Mouse (Mus musculus) thymus, postnatal 0 days (tissue): ENCODE data around the gene D430041D05Rik. TPM values are rescaled to one million over a fixed set of nuclear protein-coding genes. Genes with fewer than 3 reads are reported as not detected.
A peak's percentile ranks its signal among the peaks of the same experiment; 100 is the strongest.

Experiments
- DNase-seq: peaks from one replicate; pipeline ENCODE4 v3.0.0-alpha.2; 2015; ENCODE audit warnings: low spot score
- polyA plus RNA-seq: library from polyadenylated mRNA; unstranded; fragments of >200 nt; fragmentation: Nextera tagmentation; extraction: Ambion mirVana; gene quantifications from 2 replicates; pipeline ENCODE4 v1.2.1, GENCODE M21; 2015

The D430041D05Rik gene
- polyA plus RNA-seq, 1 experiment from 2014 or later: 1.1 TPM

- DNase-seq: no peak
Measured at GRCm38 (mm10) chr2:104198186-104198585, 212.6 kb downstream of the D430041D05Rik start.

- no peak for DNase-seq
Measured at GRCm38 (mm10) chr2:104197281-104197680, 213.5 kb downstream of the D430041D05Rik start.

GRCm38 (mm10) chr2:104192401-104193141, 218.2 kb downstream of the D430041D05Rik start:
- DNase-seq: no peak

- DNase-seq: no peak
Measured at GRCm38 (mm10) chr2:104191723-104192122, 219.1 kb downstream of the D430041D05Rik start.

- no peak for DNase-seq
Measured at GRCm38 (mm10) chr2:104188859-104189258, 222.0 kb downstream of the D430041D05Rik start.

- peak; percentile 6 for DNase-seq
Measured at GRCm38 (mm10) chr2:104187073-104187472, 223.7 kb downstream of the D430041D05Rik start.

GRCm38 (mm10) chr2:104185616-104186015, 225.2 kb downstream of the D430041D05Rik start:
- DNase-seq: no peak

GRCm38 (mm10) chr2:104184296-104184695, 226.5 kb downstream of the D430041D05Rik start:
- DNase-seq: no peak

- DNase-seq: no peak
Measured at GRCm38 (mm10) chr2:104183246-104183845, 227.5 kb downstream of the D430041D05Rik start.

GRCm38 (mm10) chr2:104179636-104180035, 231.2 kb downstream of the D430041D05Rik start:
- no peak for DNase-seq

GRCm38 (mm10) chr2:104178251-104178650, 232.6 kb downstream of the D430041D05Rik start:
- no peak for DNase-seq

- DNase-seq: peak; percentile 13
Measured at GRCm38 (mm10) chr2:104176979-104177704, 233.7 kb downstream of the D430041D05Rik start.

GRCm38 (mm10) chr2:104176166-104176978, 234.4 kb downstream of the D430041D05Rik start:
- no peak for DNase-seq

GRCm38 (mm10) chr2:104175476-104176165, 235.2 kb downstream of the D430041D05Rik start:
- DNase-seq: no peak

GRCm38 (mm10) chr2:104173431-104173830, 237.4 kb downstream of the D430041D05Rik start:
- no peak for DNase-seq

GRCm38 (mm10) chr2:104172695-104173348, 238.0 kb downstream of the D430041D05Rik start:
- peak; percentile 45 for DNase-seq

GRCm38 (mm10) chr2:104168186-104168896, 242.5 kb downstream of the D430041D05Rik start:
- no peak for DNase-seq

GRCm38 (mm10) chr2:104167765-104168164, 243.0 kb downstream of the D430041D05Rik start:
- DNase-seq: no peak

GRCm38 (mm10) chr2:104165631-104166030, 245.2 kb downstream of the D430041D05Rik start:
- DNase-seq: no peak
